Mouse (Mus musculus): Measurements from ENCODE around the gene Acvr1. TPM values are rescaled to one million over a fixed set of nuclear protein-coding genes. Genes with fewer than 3 reads are reported as not detected.

The Acvr1 gene
- total RNA-seq (2014; fragmentation: Nextera tagmentation), result not detected in 2 replicates
- 0.06 and 0.11 TPM in 2 replicates for total RNA-seq (2017)
- polyA plus RNA-seq (2012), result not detected in 2 replicates

DNA sequence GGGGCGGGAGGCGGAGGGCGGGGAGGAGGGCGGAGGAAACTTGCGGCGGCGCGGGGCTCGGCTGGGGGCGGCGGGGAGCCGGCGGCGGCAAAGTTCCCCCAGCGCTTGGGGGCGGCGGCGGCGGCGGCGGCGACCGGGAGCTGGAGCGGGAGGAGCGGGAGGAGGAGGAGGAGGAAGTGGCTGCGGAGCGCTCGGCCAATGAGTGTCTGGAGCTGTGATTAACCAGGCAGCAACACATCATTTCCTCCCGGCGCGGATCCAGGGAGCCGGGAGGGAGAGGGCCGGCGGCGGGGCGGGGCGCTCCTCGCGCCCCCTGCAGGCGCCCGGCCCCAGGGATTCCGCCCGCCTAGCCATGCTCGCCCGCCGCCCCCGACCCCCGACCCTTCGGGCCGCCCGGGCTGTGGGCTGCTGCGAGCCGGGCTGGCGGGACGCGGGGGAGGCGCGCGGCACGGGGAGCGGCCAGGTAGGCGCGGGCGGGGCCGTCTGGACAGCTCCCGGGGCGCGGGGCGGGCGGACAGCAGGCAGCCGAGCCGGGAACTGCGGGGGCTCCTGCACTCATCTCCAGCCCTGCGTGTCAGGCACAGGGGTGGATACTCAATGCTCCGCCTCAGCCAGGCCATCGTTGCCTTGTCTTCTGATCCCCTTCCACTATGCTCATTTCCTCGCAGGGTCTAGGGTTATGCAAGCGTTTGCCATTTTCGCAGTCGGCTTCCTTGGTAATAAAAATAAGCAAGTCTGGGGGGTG is at the start of gene Acvr1, which contains the start of gene Upp2:
Gene Acvr1, minus strand, starts transcription at position 92 of the 745 bp plus-strand sequence.
Gene Upp2, plus strand, starts transcription at position 233 of the 745 bp plus-strand sequence.
- H3K4me1 ChIP-seq (ENCODE audit: insufficient read depth, low read depth, low read length), result no peaks in the 10 kb centered on the region
- no peak within 1 kb of the TSS; the same call in 1 of the 2 replicates for H3K4me3 ChIP-seq (ENCODE audit: low read depth, low read length)
- no peaks in the 10 kb centered on the region for H3K27me3 ChIP-seq (ENCODE audit: insufficient read depth, low read length)
- no peaks in the 10 kb centered on the region for H3K36me3 ChIP-seq (replicated peaks)
- TF ChIP-seq TAL1 (conservative IDR thresholded peaks at IDR 0.05; ENCODE audit: low read depth, low read length) (no peak), CTCF (IDR thresholded peaks at IDR 0.05; ENCODE audit: low read depth, low read length) (no peak), POLR2AphosphoS5 (IDR thresholded peaks at IDR 0.05; ENCODE audit: insufficient replicate concordance, low read depth, low read length) (no peak), GATA2 (IDR thresholded peaks at IDR 0.05; ENCODE audit: borderline replicate concordance, low read depth, low read length) (no peak), GATA1 (IDR thresholded peaks at IDR 0.05; ENCODE audit: borderline replicate concordance, low read length) (no peak)
- no peak for ATAC-seq (ENCODE audit: extremely low read depth, insufficient number of reproducible peaks, low FRiP score, poor library complexity, severe bottlenecking)
- DNase-seq (ENCODE audit: low spot score), result no peak
- peaks cover 58% of the 10 kb centered on the region for H3K9me3 ChIP-seq (replicated peaks)

DNA sequence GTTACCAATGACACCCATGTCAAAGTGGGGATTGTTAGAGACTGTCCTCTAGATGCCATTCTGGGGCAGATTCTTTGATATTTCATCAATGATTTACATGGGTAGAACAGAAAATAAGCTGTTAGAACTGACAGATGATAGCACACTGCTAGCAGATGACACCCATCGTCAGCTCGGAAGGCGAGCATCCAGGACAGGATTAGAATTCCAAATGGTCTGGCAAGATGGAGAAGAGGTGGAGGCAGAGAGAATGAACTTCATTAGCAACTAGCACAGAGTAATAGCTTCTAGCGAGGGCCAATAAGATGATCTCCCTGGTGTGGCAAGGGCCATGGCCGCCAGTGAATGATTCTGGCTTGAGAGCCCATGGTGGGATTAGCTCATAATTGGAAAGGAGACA is 48.8 kb upstream of the Acvr1 start:
- Histone ChIP-seq H3K36me3 (replicated peaks) (no peaks in the 10 kb centered on the region), H3K9me3 (replicated peaks) (peaks cover 35% of the 10 kb centered on the region), H3K4me3 (ENCODE audit: low read depth, low read length) (no peak overlapping the region), H3K27me3 (ENCODE audit: insufficient read depth, low read length) (no peaks in the 10 kb centered on the region), H3K4me1 (ENCODE audit: insufficient read depth, low read depth, low read length) (no peaks in the 10 kb centered on the region)
- no peak for DNase-seq (ENCODE audit: low spot score)
- TF ChIP-seq TAL1 (conservative IDR thresholded peaks at IDR 0.05; ENCODE audit: low read depth, low read length), result no peak
- no peak for TF ChIP-seq GATA1 (IDR thresholded peaks at IDR 0.05; ENCODE audit: borderline replicate concordance, low read length)
- TF ChIP-seq GATA2 (IDR thresholded peaks at IDR 0.05; ENCODE audit: borderline replicate concordance, low read depth, low read length), result no peak
- TF ChIP-seq POLR2AphosphoS5 (IDR thresholded peaks at IDR 0.05; ENCODE audit: insufficient replicate concordance, low read depth, low read length), result no peak
- TF ChIP-seq CTCF (IDR thresholded peaks at IDR 0.05; ENCODE audit: low read depth, low read length), result no peak
- ATAC-seq (ENCODE audit: extremely low read depth, insufficient number of reproducible peaks, low FRiP score, poor library complexity, severe bottlenecking), result no peak

DNA sequence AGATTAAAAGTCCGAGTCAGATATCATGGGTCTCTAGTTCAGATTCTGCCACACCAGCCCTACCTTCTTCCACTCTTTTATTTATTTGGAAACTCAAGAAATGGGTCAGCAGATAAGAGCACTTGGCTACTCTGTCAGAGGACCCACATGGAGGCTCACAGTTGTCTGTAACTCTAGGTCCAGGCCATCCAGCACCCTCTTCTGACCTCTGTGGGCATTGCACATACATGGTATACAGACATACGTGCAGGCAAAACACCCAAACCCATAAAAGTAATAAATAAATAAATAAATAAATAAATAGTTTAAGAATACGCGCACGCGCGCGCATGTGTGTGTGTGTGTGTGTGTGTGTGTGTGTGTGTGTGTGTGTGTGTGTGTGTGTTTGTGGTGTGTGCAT is 47.9 kb upstream of the Acvr1 start:
- no peak overlapping the region for H3K4me3 ChIP-seq (ENCODE audit: low read depth, low read length)
- no peak for ATAC-seq (ENCODE audit: extremely low read depth, insufficient number of reproducible peaks, low FRiP score, poor library complexity, severe bottlenecking)
- H3K36me3 ChIP-seq (replicated peaks), result no peaks in the 10 kb centered on the region
- DNase-seq (ENCODE audit: low spot score), result no peak
- peaks cover 28% of the 10 kb centered on the region for H3K9me3 ChIP-seq (replicated peaks)
- H3K27me3 ChIP-seq (ENCODE audit: insufficient read depth, low read length), result no peaks in the 10 kb centered on the region
- no peaks in the 10 kb centered on the region for H3K4me1 ChIP-seq (ENCODE audit: insufficient read depth, low read depth, low read length)
- TF ChIP-seq TAL1 (conservative IDR thresholded peaks at IDR 0.05; ENCODE audit: low read depth, low read length) (no peak), GATA1 (IDR thresholded peaks at IDR 0.05; ENCODE audit: borderline replicate concordance, low read length) (no peak), GATA2 (IDR thresholded peaks at IDR 0.05; ENCODE audit: borderline replicate concordance, low read depth, low read length) (no peak), CTCF (IDR thresholded peaks at IDR 0.05; ENCODE audit: low read depth, low read length) (no peak), POLR2AphosphoS5 (IDR thresholded peaks at IDR 0.05; ENCODE audit: insufficient replicate concordance, low read depth, low read length) (no peak)

DNA sequence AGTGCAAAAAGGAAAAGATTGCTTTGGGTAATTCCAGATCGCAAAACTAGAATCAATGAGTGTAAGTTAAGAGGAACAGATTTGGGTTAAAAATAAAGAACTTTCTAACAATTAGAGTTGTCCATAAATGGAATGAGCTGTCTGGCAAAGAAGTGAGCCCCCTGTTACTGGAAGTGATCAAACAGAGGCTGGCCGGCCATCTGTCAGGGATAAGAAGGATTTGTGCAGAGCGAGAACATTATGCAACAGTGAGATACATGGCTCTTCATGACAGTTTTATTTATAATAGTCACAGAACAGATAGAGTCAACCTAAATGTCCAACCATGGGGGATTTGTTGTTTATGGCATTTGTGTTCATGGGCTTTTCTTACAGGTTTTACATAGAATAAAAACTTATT is 46.8 kb upstream of the Acvr1 start:
- ATAC-seq (ENCODE audit: extremely low read depth, insufficient number of reproducible peaks, low FRiP score, poor library complexity, severe bottlenecking), result no peak

DNA sequence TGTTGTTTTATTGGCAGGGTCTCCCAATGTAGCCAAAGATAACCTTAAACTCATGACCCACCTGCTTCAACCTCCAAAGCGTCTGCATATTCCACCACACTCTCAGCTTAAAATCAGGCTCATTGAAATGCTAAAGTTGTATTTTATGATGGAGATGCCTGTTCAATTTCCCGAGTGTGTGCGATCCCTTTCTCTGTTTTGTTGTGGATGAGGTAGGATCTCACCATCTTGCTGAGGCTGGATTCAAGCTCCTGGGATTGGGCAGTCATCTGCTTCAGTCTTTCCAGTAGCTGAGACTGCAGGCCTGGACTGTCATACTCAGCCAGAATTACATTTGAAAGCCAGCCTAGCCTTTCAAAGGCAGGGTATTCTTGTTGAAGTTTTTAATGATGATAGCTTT is 37.8 kb upstream of the Acvr1 start:
- peaks cover 34% of the 10 kb centered on the region for H3K9me3 ChIP-seq (replicated peaks)
- no peak for TF ChIP-seq CTCF (IDR thresholded peaks at IDR 0.05; ENCODE audit: low read depth, low read length)
- TF ChIP-seq TAL1 (conservative IDR thresholded peaks at IDR 0.05; ENCODE audit: low read depth, low read length), result no peak
- no peak for TF ChIP-seq POLR2AphosphoS5 (IDR thresholded peaks at IDR 0.05; ENCODE audit: insufficient replicate concordance, low read depth, low read length)
- no peak for TF ChIP-seq GATA1 (IDR thresholded peaks at IDR 0.05; ENCODE audit: borderline replicate concordance, low read length)
- no peak for TF ChIP-seq GATA2 (IDR thresholded peaks at IDR 0.05; ENCODE audit: borderline replicate concordance, low read depth, low read length)
- H3K4me1 ChIP-seq (ENCODE audit: insufficient read depth, low read depth, low read length), result no peaks in the 10 kb centered on the region
- no peaks in the 10 kb centered on the region for H3K36me3 ChIP-seq (replicated peaks)
- ATAC-seq (ENCODE audit: extremely low read depth, insufficient number of reproducible peaks, low FRiP score, poor library complexity, severe bottlenecking), result no peak
- no peak overlapping the region for H3K4me3 ChIP-seq (ENCODE audit: low read depth, low read length)
- no peak for DNase-seq (ENCODE audit: low spot score)
- no peaks in the 10 kb centered on the region for H3K27me3 ChIP-seq (ENCODE audit: insufficient read depth, low read length)

More for the DNA sequence above, 46.8 kb upstream of the Acvr1 start:
- Histone ChIP-seq H3K36me3 (replicated peaks) (no peaks in the 10 kb centered on the region), H3K4me1 (ENCODE audit: insufficient read depth, low read depth, low read length) (no peaks in the 10 kb centered on the region), H3K4me3 (ENCODE audit: low read depth, low read length) (no peak overlapping the region), H3K27me3 (ENCODE audit: insufficient read depth, low read length) (no peaks in the 10 kb centered on the region), H3K9me3 (replicated peaks) (peaks cover 27% of the 10 kb centered on the region)
- TF ChIP-seq CTCF (IDR thresholded peaks at IDR 0.05; ENCODE audit: low read depth, low read length), result no peak
- TF ChIP-seq TAL1 (conservative IDR thresholded peaks at IDR 0.05; ENCODE audit: low read depth, low read length), result no peak
- no peak for TF ChIP-seq GATA1 (IDR thresholded peaks at IDR 0.05; ENCODE audit: borderline replicate concordance, low read length)
- TF ChIP-seq POLR2AphosphoS5 (IDR thresholded peaks at IDR 0.05; ENCODE audit: insufficient replicate concordance, low read depth, low read length), result no peak
- TF ChIP-seq GATA2 (IDR thresholded peaks at IDR 0.05; ENCODE audit: borderline replicate concordance, low read depth, low read length), result no peak
- no peak for DNase-seq (ENCODE audit: low spot score)

DNA sequence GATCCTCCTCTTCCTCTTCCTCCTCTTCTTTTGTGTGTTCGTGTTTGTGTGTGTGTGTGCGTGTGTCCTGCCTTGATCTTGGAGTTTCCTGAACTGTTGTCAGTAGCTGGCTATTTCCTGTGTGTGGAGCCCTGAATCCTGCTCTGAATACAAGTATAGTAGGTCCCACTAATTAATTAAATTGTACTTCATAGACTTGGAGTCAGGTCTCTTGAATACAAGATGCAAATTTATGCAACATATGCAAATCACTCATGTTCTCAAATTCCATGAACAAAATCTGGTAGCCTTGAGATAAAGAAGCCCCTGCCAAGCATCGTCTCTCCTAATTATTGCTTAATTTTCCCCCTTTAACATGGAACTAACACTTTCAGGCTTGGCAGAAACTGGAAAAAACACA is 36.4 kb upstream of the Acvr1 start:
- no peaks in the 10 kb centered on the region for H3K4me1 ChIP-seq (ENCODE audit: insufficient read depth, low read depth, low read length)
- TF ChIP-seq CTCF (IDR thresholded peaks at IDR 0.05; ENCODE audit: low read depth, low read length) (no peak), GATA2 (IDR thresholded peaks at IDR 0.05; ENCODE audit: borderline replicate concordance, low read depth, low read length) (no peak), GATA1 (IDR thresholded peaks at IDR 0.05; ENCODE audit: borderline replicate concordance, low read length) (no peak), POLR2AphosphoS5 (IDR thresholded peaks at IDR 0.05; ENCODE audit: insufficient replicate concordance, low read depth, low read length) (no peak), TAL1 (conservative IDR thresholded peaks at IDR 0.05; ENCODE audit: low read depth, low read length) (no peak)
- peaks cover 34% of the 10 kb centered on the region for H3K9me3 ChIP-seq (replicated peaks)
- no peak overlapping the region for H3K4me3 ChIP-seq (ENCODE audit: low read depth, low read length)
- H3K36me3 ChIP-seq (replicated peaks), result no peaks in the 10 kb centered on the region
- ATAC-seq (ENCODE audit: extremely low read depth, insufficient number of reproducible peaks, low FRiP score, poor library complexity, severe bottlenecking), result no peak
- no peak for DNase-seq (ENCODE audit: low spot score)
- no peaks in the 10 kb centered on the region for H3K27me3 ChIP-seq (ENCODE audit: insufficient read depth, low read length)

All from G1E (cell line).